Mouse (Mus musculus): Measurements from ENCODE around the gene Camkmt.

Gene Camkmt

GRCm38 (mm10) chr17:85091762-85092161, 1.4 kb downstream of the Camkmt start:
- DNase-seq: no peak

DNA sequence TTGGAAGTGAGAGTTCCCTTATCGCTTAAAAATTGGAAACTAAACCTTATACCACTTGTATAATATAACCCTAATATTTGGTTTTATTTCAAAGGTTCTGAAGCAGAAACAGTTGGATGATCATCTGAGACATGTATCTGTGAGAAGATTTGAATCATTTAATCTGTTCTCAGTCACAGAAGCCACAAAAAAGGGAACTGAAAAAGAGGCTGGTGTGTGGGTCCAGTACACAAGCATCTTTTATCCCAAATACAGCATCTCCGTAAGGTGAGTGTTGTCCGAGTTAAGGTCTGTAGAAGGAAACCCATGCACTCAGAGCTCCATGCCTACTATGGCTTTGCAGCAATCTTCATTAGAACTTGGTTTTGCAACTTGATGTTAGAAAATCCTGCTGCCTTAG, 6.0 kb downstream of the Camkmt start:
- peak; percentile 15 to 24 for DNase-seq

- no peak for DNase-seq
Observed at GRCm38 (mm10) chr17:85098677-85099323, 8.4 kb downstream of the Camkmt start.

DNA sequence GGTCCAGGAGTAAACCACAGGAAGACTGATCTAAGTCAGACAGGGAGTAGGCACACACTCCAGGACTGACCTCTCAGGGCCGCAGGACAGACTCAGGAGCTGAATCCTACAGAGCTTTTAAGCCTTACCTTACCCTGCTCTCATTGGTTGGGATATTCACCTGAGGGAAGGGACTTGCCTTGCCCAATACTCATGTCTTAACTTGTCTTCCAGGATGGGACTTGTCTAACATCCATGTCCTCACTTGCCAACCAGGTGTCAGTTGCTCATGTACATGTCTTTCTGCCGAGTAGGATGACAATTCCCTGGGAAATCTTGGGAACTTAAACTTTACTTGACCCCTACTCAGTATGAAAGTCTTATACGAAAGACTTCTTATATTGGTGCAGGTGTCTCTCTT, 9.9 kb downstream of the Camkmt start:
- no peak for DNase-seq

GRCm38 (mm10) chr17:85101751-85102150, 11.4 kb downstream of the Camkmt start:
- no peak for DNase-seq

DNA sequence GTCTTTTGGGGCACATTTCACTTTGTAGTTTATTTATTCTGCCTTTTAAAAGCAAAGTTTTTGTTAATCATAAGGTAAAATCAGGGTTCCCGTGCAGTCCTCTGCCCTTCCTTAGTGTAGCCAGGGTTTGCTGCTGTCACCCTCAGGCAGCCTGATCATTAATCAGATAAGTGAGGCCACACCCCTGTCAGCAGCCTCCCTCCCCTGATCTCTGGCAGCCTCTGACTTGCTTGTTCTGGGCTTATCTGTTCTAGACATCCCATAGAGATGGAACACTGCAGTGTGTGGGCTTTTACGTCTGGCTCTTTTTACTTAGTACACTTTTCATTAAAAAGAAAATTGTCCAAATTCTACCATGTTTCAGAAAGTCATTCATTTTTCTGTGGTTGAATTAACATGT, 13.0 kb downstream of the Camkmt start:
- DNase-seq: no peak

- DNase-seq: no peak
Observed at GRCm38 (mm10) chr17:85110640-85111039, 20.3 kb downstream of the Camkmt start.

DNA sequence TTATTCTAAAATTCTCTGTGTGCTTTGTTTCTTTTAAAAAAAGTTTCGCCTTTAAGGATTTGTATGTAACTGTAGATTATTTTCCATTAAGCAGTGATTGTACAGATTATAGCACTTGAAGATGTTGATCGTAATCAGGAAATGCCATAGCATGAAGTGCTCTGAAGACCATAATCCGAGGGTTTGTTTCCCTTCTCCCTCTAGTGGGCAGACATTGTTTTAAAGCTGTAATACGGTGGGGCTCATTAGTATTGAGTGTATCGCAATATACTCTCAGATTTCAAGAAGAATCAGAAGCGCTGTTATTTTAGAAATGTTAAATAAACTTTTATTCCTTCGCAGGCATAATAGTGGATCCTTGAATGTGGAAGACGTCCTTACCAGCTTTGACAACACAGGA, 23.1 kb downstream of the Camkmt start:
- no peak for DNase-seq

- peak; percentile 61 to 62 for DNase-seq
Observed at GRCm38 (mm10) chr17:85116643-85117042, 26.3 kb downstream of the Camkmt start.

DNA sequence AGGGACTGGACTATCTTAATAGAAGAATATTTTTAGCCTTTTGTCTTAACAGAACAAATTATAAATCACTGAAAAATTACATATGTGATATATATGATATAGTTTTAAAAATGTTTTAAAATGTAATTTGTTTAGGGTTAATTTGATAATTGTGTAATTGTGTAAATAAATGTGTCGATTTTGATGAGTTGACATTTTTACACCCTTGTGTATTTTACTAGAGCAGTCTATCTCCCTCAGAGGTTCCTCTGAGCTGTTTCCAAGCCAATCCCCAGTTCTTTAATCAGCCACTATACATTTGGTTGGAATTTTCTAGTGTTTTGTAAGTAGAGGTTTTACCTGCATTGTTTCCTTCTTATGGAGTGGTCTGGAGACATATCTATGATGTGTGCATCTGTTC, 48.0 kb downstream of the Camkmt start:
- DNase-seq: no peak

- no peak for DNase-seq
Observed at GRCm38 (mm10) chr17:85141621-85142020, 51.3 kb downstream of the Camkmt start.

DNA sequence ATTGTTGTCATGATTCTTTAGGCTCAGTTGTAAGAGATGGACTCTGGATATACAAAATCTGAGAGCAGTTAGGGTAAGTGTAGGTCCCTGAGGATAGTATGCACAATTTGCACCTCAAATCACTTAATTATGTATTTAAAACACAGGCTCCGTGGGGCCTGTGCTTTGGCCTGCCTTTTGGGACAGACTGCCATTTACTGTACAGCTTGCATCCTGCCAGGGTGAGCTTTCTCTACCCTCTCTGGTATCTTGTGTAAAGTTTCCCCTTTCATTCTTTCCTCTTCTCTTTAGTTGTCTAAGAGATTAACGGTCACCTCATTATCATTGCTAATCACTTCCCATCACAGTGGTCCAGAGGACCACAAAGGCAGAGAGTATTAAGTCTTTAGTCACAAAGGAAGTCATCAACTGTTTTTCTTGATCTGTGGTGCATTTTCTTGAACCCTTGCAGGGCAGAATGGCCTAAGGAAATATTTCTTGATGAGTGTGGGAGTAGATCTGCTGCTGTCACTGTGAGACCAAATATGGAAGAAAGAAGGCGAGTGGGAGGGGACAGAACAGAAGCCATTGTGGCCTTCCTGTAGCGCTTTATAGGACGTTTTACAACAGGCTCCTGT, 52.3 kb downstream of the Camkmt start:
- DNase-seq: no peak

GRCm38 (mm10) chr17:85144141-85144540, 53.8 kb downstream of the Camkmt start:
- DNase-seq: no peak

DNA sequence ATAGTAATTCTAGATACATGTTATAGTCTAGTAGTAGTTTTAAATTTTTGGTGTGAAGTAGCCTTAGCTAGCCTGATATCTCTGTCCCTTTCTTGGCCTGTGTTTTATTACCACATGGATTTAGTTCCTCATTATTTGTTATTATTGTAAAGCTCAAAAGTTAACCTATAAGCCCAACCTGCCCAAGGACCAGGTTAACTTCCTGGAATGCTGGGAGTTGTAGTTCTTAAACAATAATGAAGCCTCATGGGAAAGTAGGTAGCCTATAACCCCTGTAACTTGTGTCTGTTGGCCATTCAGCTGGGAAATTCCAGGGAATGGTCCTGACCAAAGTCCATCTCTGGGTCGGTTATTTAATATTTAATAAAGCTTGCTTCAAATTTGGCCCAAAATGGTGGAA, 58.0 kb downstream of the Camkmt start:
- DNase-seq: no peak

GRCm38 (mm10) chr17:85149211-85149738, 58.9 kb downstream of the Camkmt start:
- no peak for DNase-seq

- no peak for DNase-seq
Observed at GRCm38 (mm10) chr17:85151264-85151663, 60.9 kb downstream of the Camkmt start.

- DNase-seq: no peak
Observed at GRCm38 (mm10) chr17:85158202-85158601, 67.8 kb downstream of the Camkmt start.

DNA sequence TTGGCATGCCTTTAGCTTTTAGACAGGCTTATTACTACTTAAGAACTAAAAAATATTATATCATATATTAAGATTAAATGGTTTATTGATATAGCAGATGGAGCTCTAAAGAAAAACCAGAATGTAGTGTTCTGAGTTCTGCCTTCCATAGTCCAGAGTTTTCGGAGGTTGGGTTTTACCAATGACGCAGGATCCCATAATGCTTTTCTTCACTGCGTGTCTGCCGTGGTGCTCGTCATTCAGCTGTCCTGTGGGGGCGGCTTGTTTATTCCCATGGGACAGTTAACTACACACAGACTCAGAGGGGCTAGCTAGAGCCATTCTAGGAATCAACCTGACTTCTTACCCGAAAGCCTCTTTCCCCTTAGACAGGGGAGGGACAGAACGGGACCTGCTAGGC, 69.2 kb downstream of the Camkmt start:
- DNase-seq: no peak

DNA sequence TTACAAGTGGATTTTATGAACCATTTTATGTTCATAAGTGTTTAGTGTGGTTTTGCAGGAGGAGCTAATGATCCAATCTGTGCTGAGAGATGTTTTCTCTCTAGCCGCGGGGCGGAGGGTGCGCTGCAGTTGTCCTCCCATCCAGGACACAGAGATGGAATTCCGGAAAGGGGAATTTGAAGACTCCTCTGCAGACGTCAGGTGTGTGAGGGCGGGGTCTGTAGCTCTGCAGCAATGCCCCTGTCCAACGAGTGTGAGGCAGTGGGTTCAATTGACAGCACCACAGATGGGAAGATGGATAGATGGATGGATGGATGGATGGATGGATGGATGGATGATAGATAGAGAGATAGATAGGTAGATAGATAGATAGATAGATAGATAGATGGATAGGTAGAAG, 70.4 kb downstream of the Camkmt start:
- no peak for DNase-seq

DNA sequence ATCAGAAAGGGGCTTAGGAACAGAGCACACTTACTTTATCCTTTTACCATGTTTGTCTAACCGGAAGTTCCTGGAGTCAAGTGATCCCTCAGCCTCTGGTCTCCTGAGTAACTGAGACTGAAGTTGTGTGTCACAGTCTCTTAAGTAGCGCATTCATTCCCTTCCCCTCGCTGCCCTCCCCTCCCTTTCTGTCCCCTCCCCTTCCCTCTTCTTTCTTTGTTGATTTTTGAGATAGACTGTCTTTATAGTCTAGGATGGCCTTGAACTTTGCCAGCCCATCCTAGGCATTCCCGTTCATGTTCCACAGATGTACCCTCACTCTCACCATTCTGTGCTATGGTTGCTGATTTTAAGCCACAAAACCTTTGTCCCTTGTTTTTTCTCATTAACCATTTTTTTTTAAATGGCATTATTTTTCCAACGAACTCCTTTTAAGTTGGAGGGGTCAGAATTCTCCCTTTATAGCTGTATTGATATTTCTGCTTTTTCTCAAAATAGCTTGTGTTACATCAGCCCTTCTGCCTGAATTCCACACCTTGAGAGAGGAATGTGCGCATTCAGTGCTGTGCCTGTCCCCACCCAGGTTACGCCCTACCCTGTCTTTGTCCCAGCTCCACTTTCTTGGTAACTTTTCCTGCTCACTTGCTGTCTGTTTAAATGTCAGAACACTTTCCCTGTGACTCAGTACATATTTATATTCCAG, 72.4 kb downstream of the Camkmt start:
- DNase-seq: no peak

DNA sequence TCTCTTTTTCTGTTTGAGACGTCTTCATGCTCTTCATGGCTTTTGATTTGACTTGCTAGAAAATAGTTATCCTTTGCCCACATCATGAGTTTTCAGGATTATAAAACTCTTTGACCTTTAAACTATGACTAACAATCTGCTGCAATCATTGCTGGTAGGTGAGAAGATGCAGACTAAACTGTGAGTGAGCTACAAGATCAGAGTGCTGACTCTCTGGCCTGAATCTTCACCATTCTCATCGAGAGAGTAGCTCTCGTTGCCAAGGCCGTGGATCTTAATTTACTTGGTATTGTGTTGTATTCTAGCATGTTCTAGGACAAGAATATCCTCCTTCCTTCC, 72.9 kb downstream of the Camkmt start:
- DNase-seq: no peak

DNA sequence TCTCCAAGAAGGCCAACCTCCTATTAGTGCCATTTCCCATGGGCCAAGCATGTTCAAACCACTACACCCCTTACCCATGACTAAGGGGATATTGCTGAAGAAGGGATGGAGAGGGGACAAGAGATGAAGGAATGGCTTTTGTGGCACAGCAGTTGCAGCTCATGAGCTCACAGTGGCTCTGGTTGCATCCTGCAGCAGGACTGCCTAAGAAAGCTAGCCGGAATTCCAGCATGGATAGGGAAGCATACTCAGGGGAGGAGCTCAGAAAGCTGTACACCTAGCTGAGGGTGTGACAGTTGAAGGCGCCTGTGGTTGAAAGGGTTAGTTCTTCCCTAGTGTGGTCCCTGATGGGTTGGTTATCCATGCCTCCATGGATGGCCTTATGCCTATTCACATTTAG, 78.4 kb downstream of the Camkmt start:
- DNase-seq: no peak

- no peak for DNase-seq
Observed at GRCm38 (mm10) chr17:85170541-85171255, 80.3 kb downstream of the Camkmt start.

DNA sequence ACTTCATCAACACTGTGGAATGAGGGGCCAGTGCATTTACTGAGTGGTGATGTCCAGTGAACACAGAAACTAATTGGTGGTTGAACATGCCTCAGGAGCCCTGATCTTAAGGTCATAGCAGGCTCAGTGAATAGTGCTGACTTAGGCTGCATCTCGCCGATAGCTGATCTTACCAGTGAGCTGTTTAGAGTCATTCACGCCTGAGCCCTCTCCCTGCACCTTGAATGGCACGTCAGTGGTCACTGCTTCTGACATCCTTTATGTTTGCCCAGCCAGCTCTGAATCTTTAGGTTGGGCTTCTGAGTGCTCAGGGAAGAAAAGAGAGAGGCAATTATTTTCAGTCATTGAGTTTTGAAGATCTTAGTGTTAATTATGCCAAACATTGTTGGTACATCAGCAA, 81.6 kb downstream of the Camkmt start:
- DNase-seq: no peak
